In the genomic region with DNA sequence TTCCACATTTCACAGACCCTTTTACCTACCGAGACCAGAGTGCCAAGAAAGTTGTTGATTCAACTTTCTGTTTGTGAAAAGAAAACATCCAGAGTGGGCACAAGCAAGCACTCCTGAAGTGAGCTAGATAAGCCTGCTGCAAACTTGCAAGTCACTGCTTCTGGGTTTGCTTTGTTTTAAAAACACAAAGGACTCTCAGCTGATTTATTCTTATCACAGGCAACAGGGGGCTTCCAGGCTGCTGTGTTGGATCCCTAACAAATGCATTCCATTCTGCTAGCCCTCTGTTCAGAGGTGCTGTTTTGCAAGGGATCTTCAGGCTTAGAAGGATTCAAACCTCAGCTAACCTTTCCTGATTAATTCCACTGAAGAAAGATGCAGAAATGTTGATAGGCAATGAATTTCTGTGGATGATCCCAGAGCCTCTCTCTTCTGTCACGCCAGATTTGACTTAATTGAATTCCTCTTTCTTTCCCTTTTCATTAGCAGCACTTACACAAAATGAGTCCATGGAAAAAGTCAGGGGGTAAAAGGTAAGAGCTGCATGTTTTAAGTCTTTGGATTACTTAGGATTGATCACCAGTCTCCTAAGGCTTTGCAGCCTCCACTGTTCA, we compare ENCODE assay signal across 12 mouse cellular contexts.
A peak's percentile ranks its signal among the peaks of the same experiment; 100 is the strongest.
DNase-seq lines count a peak whose midpoint lies in the region; ATAC-seq lines count a peak whose summit lies in the region.
"Had no signal": no experiment of that assay in that cellular context is flagged by ENCODE, and none has a peak within 500 bp of the region (broad histone marks: within the 10 kb centered on the region; RNA-seq: fewer than 3 reads in every experiment).

No protein-coding gene starts in this region.

- no peaks in the 10 kb centered on the region for H3K27me3 ChIP-seq in heart, embryonic 12.5 days (replicated peaks)
- H3K27me3 ChIP-seq in hindbrain, embryonic 13.5 days = no peaks in the 10 kb centered on the region
- no peaks in the 10 kb centered on the region for H3K27me3 ChIP-seq in midbrain, embryonic 15.5 days (replicated peaks)
- no peaks in the 10 kb centered on the region for H3K27me3 ChIP-seq in kidney, embryonic 14.5 days (ENCODE audit: control insufficient read depth, insufficient read depth, low read length)

- H3K27ac ChIP-seq in heart, embryonic 12.5 days (ENCODE audit: poor library complexity, severe bottlenecking) = peak overlapping the region; percentile 45; the same call in 1 of the 2 replicates
- H3K27ac ChIP-seq in hindbrain, embryonic 13.5 days = peak overlapping the region; percentile 27
- peak overlapping the region; percentile 26; the same call in 1 of the 2 replicates for H3K27ac ChIP-seq in midbrain, embryonic 15.5 days
- H3K27ac ChIP-seq in kidney, embryonic 14.5 days (ENCODE audit: low read depth, low read length) = no peak overlapping the region

- H3K36me3 ChIP-seq in heart, embryonic 12.5 days = no peaks in the 10 kb centered on the region
- H3K36me3 ChIP-seq in hindbrain, embryonic 13.5 days = no peaks in the 10 kb centered on the region
- H3K36me3 ChIP-seq in midbrain, embryonic 15.5 days (replicated peaks) = no peaks in the 10 kb centered on the region
- no peaks in the 10 kb centered on the region for H3K36me3 ChIP-seq in kidney, embryonic 14.5 days (ENCODE audit: control insufficient read depth, insufficient read depth, low read length)

- H3K4me3 ChIP-seq in heart, embryonic 12.5 days = no peak overlapping the region
- H3K4me3 ChIP-seq in hindbrain, embryonic 13.5 days = no peak overlapping the region
- no peak overlapping the region for H3K4me3 ChIP-seq in midbrain, embryonic 15.5 days
- no peak overlapping the region for H3K4me3 ChIP-seq in kidney, embryonic 14.5 days (ENCODE audit: low read length)

- no peak overlapping the region for H3K9ac ChIP-seq in heart, embryonic 12.5 days
- no peak overlapping the region for H3K9ac ChIP-seq in hindbrain, embryonic 13.5 days
- no peak overlapping the region for H3K9ac ChIP-seq in midbrain, embryonic 15.5 days
- H3K9ac ChIP-seq in kidney, embryonic 14.5 days (ENCODE audit: low read depth, low read length) = no peak overlapping the region

- H3K4me2 ChIP-seq in heart, embryonic 12.5 days = peak overlapping the region; percentile 49
- H3K4me2 ChIP-seq in hindbrain, embryonic 13.5 days = no peak overlapping the region
- 0 out of 2 replicates have a peak overlapping the region, but pooled peaks have one; percentile 5 for H3K4me2 ChIP-seq in midbrain, embryonic 15.5 days
- H3K4me2 ChIP-seq in kidney, embryonic 14.5 days (replicated peaks; ENCODE audit: low read depth, low read length) = no peak overlapping the region

- DNase-seq in heart, postnatal 4 days = no peak
- DNase-seq in ZHBTc4 (ENCODE audit: low read depth, low spot score) = peak; percentile 17
- DNase-seq in layer of hippocampus, postnatal 10 days (ENCODE audit: low spot score in 2 of 2) = no peak
- no peak for DNase-seq in urinary bladder, postnatal 10 days (ENCODE audit: low spot score)
- DNase-seq: adrenal gland, postnatal 10 days; cerebellum, postnatal 25 days; kidney, adult 18-20 months; thymus, adult 18-20 months had no signal

- ATAC-seq in heart, embryonic 12.5 days (ENCODE audit: insufficient number of reproducible peaks, low FRiP score) = peak; percentile 90
- ATAC-seq in hindbrain, embryonic 13.5 days (ENCODE audit: low FRiP score) = no peak
- peak; percentile 71 for ATAC-seq in midbrain, embryonic 15.5 days (replicated peaks)
- no peak for ATAC-seq in kidney, embryonic 14.5 days (ENCODE audit: low FRiP score, low TSS enrichment)

- H3K9me3 ChIP-seq in heart, embryonic 12.5 days (replicated peaks) = no peaks in the 10 kb centered on the region
- H3K9me3 ChIP-seq in hindbrain, embryonic 13.5 days = no peaks in the 10 kb centered on the region
- no peaks in the 10 kb centered on the region for H3K9me3 ChIP-seq in midbrain, embryonic 15.5 days
- no peaks in the 10 kb centered on the region for H3K9me3 ChIP-seq in kidney, embryonic 14.5 days (ENCODE audit: control insufficient read depth, low read length)

- WGBS in heart, embryonic 12.5 days = under 1% methylated on average over 2 of the region's 2 CpGs
- 5% methylated on average over 2 of the region's 2 CpGs for WGBS in hindbrain, embryonic 13.5 days
- WGBS in midbrain, embryonic 15.5 days = 7% methylated on average over 2 of the region's 2 CpGs
- WGBS in kidney, embryonic 14.5 days = 20% methylated on average over 2 of the region's 2 CpGs

- peaks cover 15% of the 10 kb centered on the region for H3K4me1 ChIP-seq in heart, embryonic 12.5 days (replicated peaks)
- peaks cover 14% of the 10 kb centered on the region for H3K4me1 ChIP-seq in hindbrain, embryonic 13.5 days (replicated peaks)
- peaks cover 7% of the 10 kb centered on the region for H3K4me1 ChIP-seq in midbrain, embryonic 15.5 days
- no peaks in the 10 kb centered on the region for H3K4me1 ChIP-seq in kidney, embryonic 14.5 days (ENCODE audit: control insufficient read depth, insufficient read depth, low read length)

Comparison
In these comparisons a context has a peak if more than half of its experiments do, and no peak if none do; other contexts are left out.
1. ATAC-seq: peak in heart, embryonic 12.5 days (single experiment) and midbrain, embryonic 15.5 days (single experiment); none in hindbrain, embryonic 13.5 days (single experiment) and kidney, embryonic 14.5 days (single experiment).
2. H3K4me2 ChIP-seq: peak in heart, embryonic 12.5 days (single experiment) and midbrain, embryonic 15.5 days (single experiment); none in hindbrain, embryonic 13.5 days (single experiment) and kidney, embryonic 14.5 days (single experiment).